In genomic region chr11:96064521-96065214, GRCm38 (mm10) we compare ENCODE assay signal across 7 mouse cellular contexts. TPM values are rescaled to one million over a fixed set of nuclear protein-coding genes. Genes with fewer than 3 reads are reported as not detected.
A peak's percentile ranks its signal among the peaks of the same experiment; 100 is the strongest.
DNase-seq lines count a peak whose midpoint lies in the region; ATAC-seq and TF ChIP-seq lines count a peak whose summit lies in the region.

No protein-coding gene starts in this region.

- no peaks in the 10 kb centered on the region for H3K4me1 ChIP-seq in ES-Bruce4 (ENCODE audit: control insufficient read depth, insufficient read depth, low read length)
- peaks cover 28% of the 10 kb centered on the region for H3K4me1 ChIP-seq in embryonic facial prominence, embryonic 15.5 days
- H3K4me1 ChIP-seq in small intestine, adult 2 months (ENCODE audit: control insufficient read depth, insufficient read depth, insufficient read length, low read length), result peaks cover 7% of the 10 kb centered on the region; the same call in 1 of the 2 replicates

- H3K4me2 ChIP-seq in embryonic facial prominence, embryonic 15.5 days (replicated peaks), result peak overlapping the region; percentile 80

- TF ChIP-seq EP300 in ES-Bruce4 (IDR thresholded peaks at IDR 0.05; ENCODE audit: insufficient read depth, low read depth, low read length), result peak; percentile 76; the same call in 1 of the 2 replicates

- peaks cover 39% of the 10 kb centered on the region for H3K36me3 ChIP-seq in ES-Bruce4 (ENCODE audit: control insufficient read depth, insufficient read depth, low read length, poor library complexity, severe bottlenecking)
- H3K36me3 ChIP-seq in embryonic facial prominence, embryonic 15.5 days, result peaks cover 17% of the 10 kb centered on the region
- H3K36me3 ChIP-seq in small intestine, adult 2 months (ENCODE audit: control insufficient read depth, insufficient read depth, low read length), result peaks cover 20% of the 10 kb centered on the region

- peak; percentile 79 for DNase-seq in A20 (ENCODE audit: low read depth, low spot score)
- peak; percentile 72 for DNase-seq in induced T-regulatory cell, adult 2 months (ENCODE audit: low read depth)
- DNase-seq in lung, postnatal 10 days, result peak; percentile 56
- no peak for DNase-seq in left cerebral cortex, postnatal 10 days (ENCODE audit: extremely low spot score in 1 of 2, low spot score in 2 of 2)

- intact Hi-C loops in left cerebral cortex, postnatal 10 days (cut with DNase I), result no loop called here

- no peak for TF ChIP-seq CTCF in ES-Bruce4 (IDR thresholded peaks at IDR 0.05; ENCODE audit: low read depth, low read length)
- no peak for TF ChIP-seq CTCF in small intestine, adult 2 months (IDR thresholded peaks at IDR 0.05; ENCODE audit: extremely low read depth, insufficient read length, insufficient replicate concordance, low read depth, low read length)

- no peaks in the 10 kb centered on the region for H3K27me3 ChIP-seq in ES-Bruce4 (ENCODE audit: control insufficient read depth, insufficient read depth, low read length, poor library complexity, severe bottlenecking)
- H3K27me3 ChIP-seq in embryonic facial prominence, embryonic 15.5 days, result no peaks in the 10 kb centered on the region
- H3K27me3 ChIP-seq in small intestine, adult 2 months (ENCODE audit: control insufficient read depth, insufficient read depth, low read length), result no peaks in the 10 kb centered on the region

- peak overlapping the region; percentile 92 for H3K4me3 ChIP-seq in ES-Bruce4 (ENCODE audit: low read depth, low read length)
- H3K4me3 ChIP-seq in embryonic facial prominence, embryonic 15.5 days (replicated peaks), result peak overlapping the region; percentile 94
- peak overlapping the region; percentile 94 for H3K4me3 ChIP-seq in small intestine, adult 2 months (ENCODE audit: low read depth, low read length)

- peak; percentile 58 for ATAC-seq in embryonic facial prominence, embryonic 15.5 days (ENCODE audit: insufficient number of reproducible peaks, low FRiP score, low TSS enrichment, low read depth)

- WGBS in embryonic facial prominence, embryonic 15.5 days, result under 1% methylated on average over 63 of the region's 64 CpGs
- 2% methylated on average over 48 of the region's 64 CpGs for WGBS in small intestine, adult 2 months

- peak overlapping the region; percentile 98 for H3K9ac ChIP-seq in ES-Bruce4 (ENCODE audit: low read depth, poor library complexity, severe bottlenecking)
- H3K9ac ChIP-seq in embryonic facial prominence, embryonic 15.5 days, result peak overlapping the region; percentile 95

- no peaks in the 10 kb centered on the region for H3K9me3 ChIP-seq in ES-Bruce4 (replicated peaks; ENCODE audit: control insufficient read depth, insufficient read depth, low read length, poor library complexity, severe bottlenecking)
- no peaks in the 10 kb centered on the region for H3K9me3 ChIP-seq in embryonic facial prominence, embryonic 15.5 days (replicated peaks)

- no peak for TF ChIP-seq POLR2A in ES-Bruce4 (IDR thresholded peaks at IDR 0.05; ENCODE audit: insufficient read depth, low read length)
- TF ChIP-seq POLR2A in small intestine, adult 2 months (IDR thresholded peaks at IDR 0.05; ENCODE audit: low read depth, low read length), result no peak

- peak overlapping the region; percentile 86 for H3K27ac ChIP-seq in ES-Bruce4 (ENCODE audit: insufficient read depth, low read length)
- H3K27ac ChIP-seq in embryonic facial prominence, embryonic 15.5 days (replicated peaks), result peak overlapping the region; percentile 85
- H3K27ac ChIP-seq in small intestine, adult 2 months (ENCODE audit: insufficient read depth, low read depth, low read length), result peak overlapping the region; percentile 38; the same call in 1 of the 2 replicates

RNA-seq across cellular contexts. Expression of gene Ube2z, which starts 0.5 kb away (rescaled TPM):
- 85.7 and 86.6 TPM in 2 replicates for polyA plus RNA-seq in ES-Bruce4 (2011; ENCODE audit: insufficient read depth, insufficient read length, low read depth, missing spikeins)
- polyA plus RNA-seq in embryonic facial prominence, embryonic 15.5 days (2015; fragmentation: Nextera tagmentation; extraction: Ambion mirVana), result 46.3 and 47.1 TPM in 2 replicates
- polyA plus RNA-seq in small intestine, adult 2 months (2012; rRNA removed), result 12.1 and 23.0 TPM in 2 replicates
- 10 to 100 TPM; 63.0 to 64.2 TPM for total RNA-seq in left cerebral cortex, postnatal 10 days (2021)

RNA-seq across cellular contexts. Expression of gene Atp5g1, which starts 10.8 kb away (rescaled TPM):
- polyA plus RNA-seq in ES-Bruce4 (2011; ENCODE audit: insufficient read depth, insufficient read length, low read depth, missing spikeins), result 184 and 191 TPM in 2 replicates
- polyA plus RNA-seq in embryonic facial prominence, embryonic 15.5 days (2015; fragmentation: Nextera tagmentation; extraction: Ambion mirVana), result 530 and 547 TPM in 2 replicates
- polyA plus RNA-seq in small intestine, adult 2 months (2012; rRNA removed), result 732 and 1,031 TPM in 2 replicates
- total RNA-seq in left cerebral cortex, postnatal 10 days (2021), result 100 to 1,000 TPM; 556 to 586 TPM

RNA-seq across cellular contexts. Expression of gene Snf8, which starts 30.0 kb away (rescaled TPM):
- 56.1 and 62.1 TPM in 2 replicates for polyA plus RNA-seq in ES-Bruce4 (2011; ENCODE audit: insufficient read depth, insufficient read length, low read depth, missing spikeins)
- 100 and 103 TPM in 2 replicates for polyA plus RNA-seq in embryonic facial prominence, embryonic 15.5 days (2015; fragmentation: Nextera tagmentation; extraction: Ambion mirVana)
- 14.7 and 30.8 TPM in 2 replicates for polyA plus RNA-seq in small intestine, adult 2 months (2012; rRNA removed)
- total RNA-seq in left cerebral cortex, postnatal 10 days (2021), result 10 to 100 TPM; 87.1 to 96.3 TPM

RNA-seq across cellular contexts. Expression of gene Gip, which starts 40.3 kb away (rescaled TPM):
- not detected in 2 replicates for polyA plus RNA-seq in ES-Bruce4 (2011; ENCODE audit: insufficient read depth, insufficient read length, low read depth, missing spikeins)
- polyA plus RNA-seq in embryonic facial prominence, embryonic 15.5 days (2015; fragmentation: Nextera tagmentation; extraction: Ambion mirVana), result not detected in 2 replicates
- polyA plus RNA-seq in small intestine, adult 2 months (2012; rRNA removed), result 25.4 and 44.6 TPM in 2 replicates
- not detected for total RNA-seq in left cerebral cortex, postnatal 10 days (2021)

RNA-seq across cellular contexts. Expression of gene Calcoco2, which starts 47.1 kb away (rescaled TPM):
- polyA plus RNA-seq in ES-Bruce4 (2011; ENCODE audit: insufficient read depth, insufficient read length, low read depth, missing spikeins), result 16.7 and 18.0 TPM in 2 replicates
- 1.1 and 1.6 TPM in 2 replicates for polyA plus RNA-seq in embryonic facial prominence, embryonic 15.5 days (2015; fragmentation: Nextera tagmentation; extraction: Ambion mirVana)
- not detected in 2 replicates for polyA plus RNA-seq in small intestine, adult 2 months (2012; rRNA removed)
- total RNA-seq in left cerebral cortex, postnatal 10 days (2021), result not detected

Comparison
In these comparisons a context has a peak if more than half of its experiments do, and no peak if none do; other contexts are left out.
1. DNase-seq: peak in A20 (single experiment), induced T-regulatory cell, adult 2 months (single experiment) and lung, postnatal 10 days (single experiment); none in left cerebral cortex, postnatal 10 days (0 of 2).
2. Peak in every context shown above with its lines, with median percentiles within 50 percentile points of each other: H3K27ac ChIP-seq and H3K4me3 ChIP-seq.